Mouse (Mus musculus) MEL (cell line): ENCODE measurements around the gene Whrn.

Source experiments
- CTCF ChIP-seq, 3 experiments: IDR thresholded peaks in 2 of 3; conservative IDR thresholded peaks in 1 of 3; 2 replicates each; pipeline ENCODE4 v1.5.1; 2011 to 2012; ENCODE audit warnings: low read length in 3 of 3, low read depth in 2 of 3, mild to moderate bottlenecking in 2 of 3, improper control_type of control experiment in 1 of 3, inconsistent platforms in 1 of 3, mixed read lengths in 1 of 3, moderate library complexity in 1 of 3; ENCODE audit not compliant: control insufficient read depth in 1 of 3, insufficient read depth in 1 of 3, poor library complexity in 1 of 3, severe bottlenecking in 1 of 3
- EP300 ChIP-seq, 2 experiments: IDR thresholded peaks; 2 replicates each; pipeline ENCODE4 v1.6.1; 2011; ENCODE audit warnings: improper control_type of control experiment in 2 of 2, low read length in 2 of 2, low read depth in 1 of 2, mild to moderate bottlenecking in 1 of 2
- MXI1 ChIP-seq: IDR thresholded peaks from 2 replicates; pipeline ENCODE4 v1.6.1; 2011; ENCODE audit warnings: mild to moderate bottlenecking, low read depth, low read length, improper control_type of control experiment
- POLR2A ChIP-seq, 2 experiments: IDR thresholded peaks; 2 replicates each; pipeline ENCODE4 v1.6.1; 2011 to 2012; ENCODE audit warnings: low read length in 2 of 2, mild to moderate bottlenecking in 2 of 2, control low read depth in 1 of 2, improper control_type of control experiment in 1 of 2, low read depth in 1 of 2, moderate library complexity in 1 of 2; ENCODE audit not compliant: control insufficient read depth in 1 of 2, insufficient read depth in 1 of 2, poor library complexity in 1 of 2
- TCF12 ChIP-seq: IDR thresholded peaks from 2 replicates; pipeline ENCODE4 v1.6.1; 2014; ENCODE audit warnings: low read depth, mild to moderate bottlenecking, inconsistent platforms, low read length, improper control_type of control experiment, moderate library complexity
- UBTF ChIP-seq: IDR thresholded peaks from 2 replicates; pipeline ENCODE4 v1.6.1; 2012; ENCODE audit warnings: low read depth, mild to moderate bottlenecking, inconsistent platforms, low read length, improper control_type of control experiment, moderate library complexity, borderline replicate concordance; ENCODE audit not compliant: insufficient read depth
- USF2 ChIP-seq, 2 experiments: IDR thresholded peaks; 2 replicates each; pipeline ENCODE4 v1.6.1; 2011 to 2012; ENCODE audit warnings: improper control_type of control experiment in 2 of 2, low read length in 2 of 2, borderline replicate concordance in 1 of 2, inconsistent platforms in 1 of 2, low read depth in 1 of 2, mild to moderate bottlenecking in 1 of 2; ENCODE audit not compliant: insufficient read depth in 1 of 2

DNA sequence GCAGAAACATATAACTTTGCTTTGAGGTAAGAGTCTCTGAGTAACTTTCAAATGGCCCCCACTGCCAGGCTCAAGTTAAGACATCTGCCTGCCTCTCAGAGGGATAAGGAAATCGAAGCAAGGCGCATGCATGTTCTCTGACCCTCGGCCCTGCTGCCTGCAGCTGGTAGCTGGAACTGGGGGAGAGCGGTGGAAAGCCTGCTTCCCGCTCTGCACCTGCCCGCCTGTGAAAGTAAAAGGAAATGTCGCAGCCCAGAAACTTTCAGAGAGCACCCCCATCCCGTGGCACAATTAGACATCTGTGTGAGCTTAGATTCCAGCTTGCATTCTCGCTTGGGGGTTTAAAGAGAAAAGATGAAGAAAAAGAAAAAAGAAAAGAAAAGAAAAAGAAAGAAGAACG, 6.1 kb downstream of the Whrn start:
- TF ChIP-seq TCF12 = no peak
- no peak for TF ChIP-seq UBTF
- TF ChIP-seq MXI1 = no peak
- TF ChIP-seq EP300 (IDR thresholded peaks at IDR 0.05; ENCODE audit: low read depth in 1 of 2, low read length in 2 of 2) = no peak
- TF ChIP-seq USF2 (IDR thresholded peaks at IDR 0.05; ENCODE audit: borderline replicate concordance in 1 of 2, insufficient read depth in 1 of 2, low read depth in 1 of 2, low read length in 2 of 2) = no peak
- no peak for TF ChIP-seq POLR2A (IDR thresholded peaks at IDR 0.05; ENCODE audit: control insufficient read depth in 1 of 2, insufficient read depth in 1 of 2, low read depth in 1 of 2, low read length in 2 of 2, poor library complexity in 1 of 2)
- TF ChIP-seq CTCF (IDR thresholded peaks at IDR 0.05 in 2 of 3, conservative IDR thresholded peaks at IDR 0.05 in 1 of 3; ENCODE audit: control insufficient read depth in 1 of 3, insufficient read depth in 1 of 3, low read depth in 2 of 3, low read length in 3 of 3, poor library complexity in 1 of 3, severe bottlenecking in 1 of 3) = no peak
